In genomic region chr1:81280978-81281377, GRCm38 (mm10) we compare ENCODE assay signal across 12 mouse cellular contexts.
A peak's percentile ranks its signal among the peaks of the same experiment; 100 is the strongest.
DNase-seq lines count a peak whose midpoint lies in the region; ATAC-seq and TF ChIP-seq lines count a peak whose summit lies in the region.
"Had no signal": no experiment of that assay in that cellular context is flagged by ENCODE, and none has a peak within 500 bp of the region (broad histone marks: within the 10 kb centered on the region; RNA-seq: fewer than 3 reads in every experiment).

No protein-coding gene starts in this region.

- H3K9ac ChIP-seq in embryonic facial prominence, embryonic 11.5 days (replicated peaks; ENCODE audit: low read length): no peak overlapping the region

- H3K27me3 ChIP-seq in embryonic facial prominence, embryonic 11.5 days (ENCODE audit: control insufficient read depth, insufficient read depth, low read length): no peaks in the 10 kb centered on the region
- no peaks in the 10 kb centered on the region for H3K27me3 ChIP-seq in megakaryocyte, embryonic 14.5 days (replicated peaks)

- no peaks in the 10 kb centered on the region for H3K4me1 ChIP-seq in embryonic facial prominence, embryonic 11.5 days (ENCODE audit: control insufficient read depth, insufficient read depth, low read length)
- peaks cover 3% of the 10 kb centered on the region; the same call in 1 of the 2 replicates for H3K4me1 ChIP-seq in megakaryocyte, embryonic 14.5 days

- no peaks in the 10 kb centered on the region for H3K9me3 ChIP-seq in embryonic facial prominence, embryonic 11.5 days (replicated peaks; ENCODE audit: control insufficient read depth, low read length)
- H3K9me3 ChIP-seq in megakaryocyte, embryonic 14.5 days: no peaks in the 10 kb centered on the region

- no peak for ATAC-seq in embryonic facial prominence, embryonic 11.5 days (replicated peaks; ENCODE audit: insufficient number of reproducible peaks, low FRiP score, low TSS enrichment, low read depth)

- no peak overlapping the region for H3K4me2 ChIP-seq in embryonic facial prominence, embryonic 11.5 days (ENCODE audit: low read depth, low read length)
- H3K4me2 ChIP-seq: midbrain, embryonic 11.5 days had no signal

- H3K27ac ChIP-seq in gastrocnemius, adult 2 months: no peak overlapping the region
- no peak overlapping the region for H3K27ac ChIP-seq in embryonic facial prominence, embryonic 11.5 days (replicated peaks; ENCODE audit: low read depth, low read length)

- DNase-seq in gastrocnemius, postnatal 14 days: peak; percentile 4
- DNase-seq in gastrocnemius, adult 2 months: no peak
- peak; percentile 1 for DNase-seq in NIH3T3 (ENCODE audit: low read depth)
- peak; percentile 7 for DNase-seq in embryonic facial prominence, embryonic 11.5 days (ENCODE audit: low spot score)
- no peak for DNase-seq in spleen, adult 18-20 months
- no peak for DNase-seq in cerebellum, adult 9-11 months
- DNase-seq: gastrocnemius, postnatal 36 days; heart, postnatal 36 days; kidney, postnatal 25 days; lung, adult 18-20 months had no signal

- no peak overlapping the region for H3K4me3 ChIP-seq in gastrocnemius, adult 2 months
- no peak overlapping the region for H3K4me3 ChIP-seq in embryonic facial prominence, embryonic 11.5 days (ENCODE audit: low read depth, low read length)
- H3K4me3 ChIP-seq in megakaryocyte, embryonic 14.5 days (replicated peaks): peak overlapping the region; percentile 78

- intact Hi-C loops in gastrocnemius, postnatal 14 days (cut with DNase I; ENCODE audit: low total_unique reads): no loop called here
- intact Hi-C loops in gastrocnemius, adult 2 months (cut with DNase I): no loop called here

- no peak for TF ChIP-seq CTCF in gastrocnemius, adult 2 months (IDR thresholded peaks at IDR 0.05)

- H3K36me3 ChIP-seq in embryonic facial prominence, embryonic 11.5 days (replicated peaks; ENCODE audit: control insufficient read depth, insufficient read depth, low read depth, low read length): no peaks in the 10 kb centered on the region
- no peaks in the 10 kb centered on the region for H3K36me3 ChIP-seq in megakaryocyte, embryonic 14.5 days (replicated peaks; ENCODE audit: low read length)

- WGBS in embryonic facial prominence, embryonic 11.5 days: 36% methylated on average over 9 of the region's 9 CpGs

Comparison
In these comparisons a context has a peak if more than half of its experiments do, and no peak if none do; other contexts are left out.
1. DNase-seq: peak in gastrocnemius, postnatal 14 days (single experiment), NIH3T3 (single experiment) and embryonic facial prominence, embryonic 11.5 days (single experiment); none in gastrocnemius, adult 2 months (single experiment), spleen, adult 18-20 months (0 of 2) and cerebellum, adult 9-11 months (single experiment).